Mouse (Mus musculus): ENCODE results near the gene Map3k10. TPM values are rescaled to one million over a fixed set of nuclear protein-coding genes. Genes with fewer than 3 reads are reported as not detected.

Gene Map3k10
- total and polyA plus RNA-seq, 2 experiments, result 10.0 to 20.1 TPM

GRCm38 (mm10) chr7:27607580-27607979 lies 66.8 kb downstream of the Map3k10 start:
- peak; percentile 54 for DNase-seq (ENCODE audit: extremely low read depth, low read depth, low spot score)
- no peak overlapping the region for H3K4me3 ChIP-seq (ENCODE audit: insufficient read depth, low read depth, low read length)
- H3K79me2 ChIP-seq (ENCODE audit: control insufficient read depth, insufficient read depth, low read length), result peaks cover 57% of the 10 kb centered on the region
- TF ChIP-seq CTCF (IDR thresholded peaks at IDR 0.05; ENCODE audit: low read depth, low read length), result no peak
- TF ChIP-seq POLR2A (IDR thresholded peaks at IDR 0.05; ENCODE audit: extremely low read depth, insufficient read depth, low read length), result no peak
- no peaks in the 10 kb centered on the region for H3K27me3 ChIP-seq (ENCODE audit: control insufficient read depth, insufficient read depth, low read length)
- no peak overlapping the region for H3K9ac ChIP-seq (ENCODE audit: low read depth, low read length)
- H3K36me3 ChIP-seq (ENCODE audit: control insufficient read depth, insufficient read depth, low read length), result peaks cover 2% of the 10 kb centered on the region; the same call in 1 of the 2 replicates
- 20% methylated on average over 5 of the region's 5 CpGs for WGBS
- H3K4me1 ChIP-seq (ENCODE audit: control insufficient read depth, insufficient read depth, low read length), result peaks cover 38% of the 10 kb centered on the region
- no peak overlapping the region for H3K27ac ChIP-seq (replicated peaks; ENCODE audit: insufficient read depth, low read depth, low read length)

GRCm38 (mm10) chr7:27606481-27607254 lies 67.7 kb downstream of the Map3k10 start:
- WGBS, result 41% methylated on average over 10 of the region's 10 CpGs
- Histone ChIP-seq H3K4me1 (ENCODE audit: control insufficient read depth, insufficient read depth, low read length) (peaks cover 44% of the 10 kb centered on the region), H3K4me3 (ENCODE audit: insufficient read depth, low read depth, low read length) (no peak overlapping the region), H3K9ac (ENCODE audit: low read depth, low read length) (no peak overlapping the region), H3K27ac (replicated peaks; ENCODE audit: insufficient read depth, low read depth, low read length) (no peak overlapping the region), H3K36me3 (ENCODE audit: control insufficient read depth, insufficient read depth, low read length) (peaks cover 2% of the 10 kb centered on the region; the same call in 1 of the 2 replicates), H3K27me3 (ENCODE audit: control insufficient read depth, insufficient read depth, low read length) (no peaks in the 10 kb centered on the region), H3K79me2 (ENCODE audit: control insufficient read depth, insufficient read depth, low read length) (peaks cover 60% of the 10 kb centered on the region)
- DNase-seq (ENCODE audit: extremely low read depth, low read depth, low spot score), result no peak
- no peak for TF ChIP-seq CTCF (IDR thresholded peaks at IDR 0.05; ENCODE audit: low read depth, low read length)
- no peak for TF ChIP-seq POLR2A (IDR thresholded peaks at IDR 0.05; ENCODE audit: extremely low read depth, insufficient read depth, low read length)

Other genes starting within 250 kb of the Map3k10 start
- under 0.01 TPM in 1 of 2 replicates, not detected in the other for gene Sptbn4, start 226.9 kb downstream of the Map3k10 start, total RNA-seq (2014; rRNA removed)
- gene Sptbn4, start 226.9 kb downstream of the Map3k10 start, polyA plus RNA-seq (2012; rRNA removed), result 0.06 TPM in 1 of 2 replicates, not detected in the other
- gene Blvrb, start 226.6 kb downstream of the Map3k10 start, total RNA-seq (2014; rRNA removed), result 142 and 148 TPM in 2 replicates
- 268 and 304 TPM in 2 replicates for gene Blvrb, start 226.6 kb downstream of the Map3k10 start, polyA plus RNA-seq (2012; rRNA removed)
- gene Sertad3, start 200.8 kb downstream of the Map3k10 start, total RNA-seq (2014; rRNA removed), result 3.5 and 4.6 TPM in 2 replicates
- 6.9 and 8.3 TPM in 2 replicates for gene Sertad3, start 200.8 kb downstream of the Map3k10 start, polyA plus RNA-seq (2012; rRNA removed)
- gene Sertad1, start 187.7 kb downstream of the Map3k10 start, total RNA-seq (2014; rRNA removed), result 7.7 and 9.5 TPM in 2 replicates
- gene Sertad1, start 187.7 kb downstream of the Map3k10 start, polyA plus RNA-seq (2012; rRNA removed), result 8.8 and 11.6 TPM in 2 replicates
- gene Prx, start 175.3 kb downstream of the Map3k10 start, total RNA-seq (2014; rRNA removed), result 0.07 TPM in 1 of 2 replicates, not detected in the other
- gene Prx, start 175.3 kb downstream of the Map3k10 start, polyA plus RNA-seq (2012; rRNA removed), result 0.05 and 0.07 TPM in 2 replicates
- gene Hipk4, start 151.3 kb downstream of the Map3k10 start, total RNA-seq (2014; rRNA removed), result not detected in 2 replicates
- not detected in 2 replicates for gene Hipk4, start 151.3 kb downstream of the Map3k10 start, polyA plus RNA-seq (2012; rRNA removed)
- 8.3 and 12.4 TPM in 2 replicates for gene Pld3, start 121.4 kb downstream of the Map3k10 start, total RNA-seq (2014; rRNA removed)
- 33.0 and 37.4 TPM in 2 replicates for gene Pld3, start 121.4 kb downstream of the Map3k10 start, polyA plus RNA-seq (2012; rRNA removed)
- gene 2310022A10Rik, start 121.4 kb downstream of the Map3k10 start, total RNA-seq (2014; rRNA removed), result 1.2 and 2.7 TPM in 2 replicates
- 8.5 and 9.0 TPM in 2 replicates for gene 2310022A10Rik, start 121.4 kb downstream of the Map3k10 start, polyA plus RNA-seq (2012; rRNA removed)
- 57.1 and 65.5 TPM in 2 replicates for gene Akt2, start 83.0 kb downstream of the Map3k10 start, total RNA-seq (2014; rRNA removed)
- 78.1 and 81.3 TPM in 2 replicates for gene Akt2, start 83.0 kb downstream of the Map3k10 start, polyA plus RNA-seq (2012; rRNA removed)
- not detected in 2 replicates for gene Ttc9b, start 20.7 kb downstream of the Map3k10 start, total RNA-seq (2014; rRNA removed)
- not detected in 2 replicates for gene Ttc9b, start 20.7 kb downstream of the Map3k10 start, polyA plus RNA-seq (2012; rRNA removed)
- 0.27 and 0.28 TPM in 2 replicates for gene Zfp607b, start 14.7 kb upstream of the Map3k10 start, total RNA-seq (2014; rRNA removed)
- gene Zfp607b, start 14.7 kb upstream of the Map3k10 start, polyA plus RNA-seq (2012; rRNA removed), result 0.05 and 0.40 TPM in 2 replicates
- gene Zfp60, start 56.8 kb upstream of the Map3k10 start, total RNA-seq (2014; rRNA removed), result 5.8 and 6.1 TPM in 2 replicates
- gene Zfp60, start 56.8 kb upstream of the Map3k10 start, polyA plus RNA-seq (2012; rRNA removed), result 0.83 and 1.1 TPM in 2 replicates
- gene Zfp626, start 132.6 kb upstream of the Map3k10 start, total RNA-seq (2014; rRNA removed), result 3.2 and 3.4 TPM in 2 replicates
- 0.26 and 0.35 TPM in 2 replicates for gene Zfp626, start 132.6 kb upstream of the Map3k10 start, polyA plus RNA-seq (2012; rRNA removed)
- 2.5 TPM in 2 replicates for gene Zfp59, start 164.0 kb upstream of the Map3k10 start, total RNA-seq (2014; rRNA removed)
- gene Zfp59, start 164.0 kb upstream of the Map3k10 start, polyA plus RNA-seq (2012; rRNA removed), result 0.27 and 0.31 TPM in 2 replicates
- gene Zfp607a, start 182.9 kb upstream of the Map3k10 start, total RNA-seq (2014; rRNA removed), result 1.9 and 2.6 TPM in 2 replicates
- gene Zfp607a, start 182.9 kb upstream of the Map3k10 start, polyA plus RNA-seq (2012; rRNA removed), result 0.30 and 0.33 TPM in 2 replicates

Data from liver, adult 2 months (tissue).